Mouse (Mus musculus) intestine, postnatal 0 days (tissue): Measurements from ENCODE around the gene Mmp25. TPM values are rescaled to one million over a fixed set of nuclear protein-coding genes. Genes with fewer than 3 reads are reported as not detected.
"Not testable (repeated sequence)": the region's sequence is repeated elsewhere in the genome, so short reads cannot be mapped to it uniquely, and the experiment has no call there.

Experiments used
- ATAC-seq: fragments of 200-750 bp; cut with Nextera tagmentation; 2 replicates; pipeline ENCODE4 v1.8.0; 2017; ENCODE audit warnings: mild to moderate bottlenecking, moderate TSS enrichment, moderate library complexity
- H3K27ac ChIP-seq: fragments of 300-500 bp; sonication (generic); 2 replicates; pipeline ENCODE4 v1.5.1; 2014; ENCODE audit warnings: mild to moderate bottlenecking, low read depth, low read length, moderate library complexity
- H3K27me3 ChIP-seq: fragments of 300-500 bp; sonication (generic); replicated peaks from 2 replicates; pipeline ENCODE4 v1.6.1; 2014; ENCODE audit warnings: low read length, mixed read lengths; ENCODE audit not compliant: control insufficient read depth, insufficient read depth
- H3K36me3 ChIP-seq: fragments of 300-500 bp; sonication (generic); 2 replicates; pipeline ENCODE4 v1.6.1; 2014; ENCODE audit warnings: mild to moderate bottlenecking, moderate library complexity; ENCODE audit not compliant: control insufficient read depth, insufficient read depth
- H3K4me1 ChIP-seq: fragments of 300-500 bp; sonication (generic); replicated peaks from 2 replicates; pipeline ENCODE4 v1.6.1; 2014; ENCODE audit warnings: antibody characterized with exemption, low read length, mixed read lengths; ENCODE audit not compliant: control insufficient read depth, insufficient read depth
- H3K4me2 ChIP-seq: fragments of 300-500 bp; sonication (generic); replicated peaks from 2 replicates; pipeline ENCODE4 v1.6.1; 2014; ENCODE audit warnings: low read depth, mild to moderate bottlenecking, moderate library complexity
- H3K4me3 ChIP-seq: fragments of 300-500 bp; sonication (generic); 2 replicates; pipeline ENCODE4 v1.5.1; 2014; ENCODE audit warnings: low read depth, low read length
- H3K9ac ChIP-seq: fragments of 300-500 bp; sonication (generic); 2 replicates; pipeline ENCODE4 v1.6.1; 2014; ENCODE audit warnings: mild to moderate bottlenecking, low read depth, low read length
- H3K9me3 ChIP-seq: fragments of 300-500 bp; sonication (generic); 2 replicates; pipeline ENCODE4 v1.6.1; 2016; ENCODE audit warnings: mixed run types; ENCODE audit not compliant: control insufficient read depth
- CTCF ChIP-seq: sonication (generic); IDR thresholded peaks from 2 replicates; pipeline ENCODE4 v1.5.1; 2016; ENCODE audit warnings: low read depth, mild to moderate bottlenecking, control low read depth, antibody characterized with exemption, moderate library complexity
- WGBS: fragments of 180-500 bp; shearing (Covaris S2); extraction: QIAGEN DNeasy Blood & Tissue Kit; methylation state at CpG from one replicate; pipeline ENCODE4 v1.1.7; 2014; 5-methylcytosine and 5-hydroxymethylcytosine counted together
- polyA plus RNA-seq: library from polyadenylated mRNA; unstranded; fragments of >200 nt; fragmentation: Nextera tagmentation; extraction: Ambion mirVana; gene quantifications from 2 replicates; pipeline ENCODE4 v1.2.1, GENCODE M21; 2015

Mmp25 gene
- polyA plus RNA-seq, 1 experiment from 2014 or later: 0.13 TPM

DNA sequence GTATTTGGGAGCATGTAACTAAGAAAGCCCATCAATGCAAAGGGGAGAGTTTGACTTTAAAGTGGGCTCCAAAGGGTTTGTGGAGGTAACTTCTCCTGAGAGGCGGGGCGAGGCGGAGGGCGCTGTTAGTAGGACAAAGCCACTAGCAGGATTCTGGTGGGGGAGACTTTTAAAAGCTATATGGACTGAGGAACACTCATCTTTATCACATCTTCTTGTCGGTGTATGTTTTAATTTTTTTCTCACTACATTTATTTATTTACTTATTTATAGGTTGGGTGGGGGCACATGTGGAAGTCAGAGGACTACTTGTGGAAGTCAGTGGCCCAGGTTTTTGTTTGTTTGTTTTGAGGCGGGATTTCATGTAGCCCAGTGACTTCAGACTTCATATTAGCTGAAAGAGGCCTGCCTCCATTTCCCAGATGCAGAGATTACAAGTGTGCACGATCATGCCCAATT lies 45.4 kb downstream of the Mmp25 start:
- H3K9ac ChIP-seq: peak overlapping the region; percentile 54
- no peaks in the 10 kb centered on the region for H3K27me3 ChIP-seq
- TF ChIP-seq CTCF: no peak
- H3K27ac ChIP-seq: peak overlapping the region; percentile 81
- H3K36me3 ChIP-seq: no peaks in the 10 kb centered on the region
- H3K4me2 ChIP-seq: peak overlapping the region; percentile 86
- 20% methylated on average over 7 of the region's 7 CpGs for WGBS
- ATAC-seq: no peak
- H3K9me3 ChIP-seq: no peaks in the 10 kb centered on the region
- H3K4me1 ChIP-seq: peaks cover 4% of the 10 kb centered on the region; the same call in 1 of the 2 replicates
- H3K4me3 ChIP-seq: peak overlapping the region; percentile 53

DNA sequence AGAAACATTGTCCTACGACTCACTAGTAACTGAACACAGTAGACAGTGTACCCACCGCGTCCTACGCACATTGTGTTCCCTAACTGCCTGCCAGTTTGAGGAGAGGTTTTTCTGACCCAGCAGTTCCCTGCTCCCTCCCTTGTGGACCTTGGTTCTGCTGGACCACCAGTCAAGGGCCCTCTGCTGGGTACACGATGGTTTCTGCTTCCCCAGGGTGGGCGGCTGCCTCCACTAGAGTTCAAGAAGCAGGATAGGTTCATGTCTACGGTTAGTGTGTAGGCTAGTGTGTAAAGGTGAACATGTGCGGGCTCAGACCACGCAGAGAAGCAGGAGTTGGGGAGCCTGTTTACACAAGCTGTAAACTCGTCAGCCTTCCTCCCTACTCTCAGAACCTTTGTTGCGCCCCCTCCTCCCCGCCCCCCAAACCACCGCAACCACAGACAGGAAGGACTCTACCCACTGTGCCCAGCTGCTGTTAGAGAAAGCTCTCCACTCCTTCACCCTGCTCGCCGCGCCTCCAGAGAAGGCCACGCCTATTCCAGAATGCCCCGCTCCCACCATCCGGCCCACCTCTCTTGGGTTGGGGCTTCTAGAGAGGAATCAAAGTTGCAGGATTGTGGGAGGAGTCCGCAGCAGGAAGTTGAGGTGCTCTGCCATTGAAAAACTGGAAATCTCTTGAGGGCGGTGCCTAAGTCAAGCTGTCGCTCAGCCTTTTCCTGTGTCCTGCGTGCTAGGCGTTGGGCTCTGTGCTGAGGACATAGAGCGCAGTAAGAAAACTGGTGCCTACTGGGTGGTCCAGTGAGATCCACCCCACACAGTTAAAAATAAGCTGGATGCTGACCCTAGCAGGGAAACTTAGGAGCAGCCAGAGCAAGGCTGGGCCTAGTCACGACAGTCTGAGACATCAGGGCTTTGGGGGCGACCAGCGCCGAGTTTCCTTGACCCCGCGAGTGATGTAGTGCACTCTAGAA lies 46.2 kb downstream of the Mmp25 start, which contains the start of gene Zfp13:
Zfp13 (minus strand) TSS at position 906 of the 971 bp plus-strand sequence.
- Histone ChIP-seq H3K36me3 (no peaks in the 10 kb centered on the region), H3K4me1 (peaks cover 4% of the 10 kb centered on the region; the same call in 1 of the 2 replicates), H3K4me3 (peak within 1 kb of the TSS; percentile 53), H3K9ac (peak within 1 kb of the TSS; percentile 54), H3K27me3 (no peaks in the 10 kb centered on the region), H3K9me3 (no peaks in the 10 kb centered on the region), H3K27ac (peak within 1 kb of the TSS; percentile 81), H3K4me2 (peak within 1 kb of the TSS; percentile 86)
- no peak for TF ChIP-seq CTCF
- ATAC-seq: peak; percentile 97
- WGBS: 3% methylated on average over 31 of the region's 31 CpGs

DNA sequence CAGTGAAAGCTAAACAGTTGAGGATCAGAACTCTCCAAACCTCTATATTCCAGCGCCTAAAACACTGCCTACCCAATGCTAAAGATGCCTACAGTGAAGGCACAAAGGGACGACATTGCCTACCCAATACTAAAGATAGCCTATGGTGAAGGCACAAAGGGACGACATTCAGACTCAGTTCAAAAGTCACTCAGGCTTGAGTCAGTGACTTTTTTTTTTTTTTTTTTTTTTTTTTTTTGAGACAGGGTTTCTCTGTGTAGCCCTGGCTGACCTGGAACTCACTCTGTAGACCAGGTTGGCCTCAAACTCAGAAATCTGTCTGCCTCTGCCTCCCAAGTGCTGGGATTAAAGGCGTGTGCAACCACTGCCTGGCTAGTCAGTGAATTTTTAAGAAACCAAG lies 49.9 kb downstream of the Mmp25 start:
- not testable (repeated sequence) for ATAC-seq, H3K9me3 ChIP-seq, H3K36me3 ChIP-seq, H3K27me3 ChIP-seq, H3K4me1 ChIP-seq, H3K9ac ChIP-seq, H3K4me2 ChIP-seq, H3K27ac ChIP-seq, H3K4me3 ChIP-seq
- 77% methylated on average over 4 of the region's 4 CpGs for WGBS

DNA sequence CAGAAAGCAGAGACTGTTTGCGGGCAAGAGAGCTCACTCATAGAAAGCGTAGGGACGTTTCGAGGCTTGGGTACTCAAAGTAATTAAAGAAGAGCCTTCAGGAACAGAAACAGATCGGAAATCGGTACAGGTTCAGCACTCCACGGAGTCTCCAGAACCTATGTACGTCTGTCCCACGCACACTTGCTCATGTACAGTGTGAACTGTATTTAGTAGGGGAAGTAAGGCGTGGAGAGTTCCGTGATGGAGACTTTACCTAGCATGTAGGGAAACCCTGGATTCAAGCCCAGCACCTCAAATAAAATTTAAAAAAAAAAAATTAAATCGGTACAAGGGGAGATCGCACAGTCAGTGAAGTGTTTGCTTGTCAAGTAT lies 52.2 kb downstream of the Mmp25 start:
- H3K27ac ChIP-seq: no peak overlapping the region
- peak overlapping the region; percentile 52; the same call in 1 of the 2 replicates for H3K9ac ChIP-seq
- no peaks in the 10 kb centered on the region for H3K36me3 ChIP-seq
- peak overlapping the region; percentile 46 for H3K4me3 ChIP-seq
- H3K27me3 ChIP-seq: no peaks in the 10 kb centered on the region
- 0 out of 2 replicates have a peak, but pooled peaks cover 2% of the 10 kb centered on the region for H3K4me1 ChIP-seq
- H3K4me2 ChIP-seq: peak overlapping the region; percentile 82
- no peak for TF ChIP-seq CTCF
- peak; percentile 64 for ATAC-seq
- H3K9me3 ChIP-seq: no peaks in the 10 kb centered on the region
- 10% methylated on average over 13 of the region's 13 CpGs for WGBS

DNA sequence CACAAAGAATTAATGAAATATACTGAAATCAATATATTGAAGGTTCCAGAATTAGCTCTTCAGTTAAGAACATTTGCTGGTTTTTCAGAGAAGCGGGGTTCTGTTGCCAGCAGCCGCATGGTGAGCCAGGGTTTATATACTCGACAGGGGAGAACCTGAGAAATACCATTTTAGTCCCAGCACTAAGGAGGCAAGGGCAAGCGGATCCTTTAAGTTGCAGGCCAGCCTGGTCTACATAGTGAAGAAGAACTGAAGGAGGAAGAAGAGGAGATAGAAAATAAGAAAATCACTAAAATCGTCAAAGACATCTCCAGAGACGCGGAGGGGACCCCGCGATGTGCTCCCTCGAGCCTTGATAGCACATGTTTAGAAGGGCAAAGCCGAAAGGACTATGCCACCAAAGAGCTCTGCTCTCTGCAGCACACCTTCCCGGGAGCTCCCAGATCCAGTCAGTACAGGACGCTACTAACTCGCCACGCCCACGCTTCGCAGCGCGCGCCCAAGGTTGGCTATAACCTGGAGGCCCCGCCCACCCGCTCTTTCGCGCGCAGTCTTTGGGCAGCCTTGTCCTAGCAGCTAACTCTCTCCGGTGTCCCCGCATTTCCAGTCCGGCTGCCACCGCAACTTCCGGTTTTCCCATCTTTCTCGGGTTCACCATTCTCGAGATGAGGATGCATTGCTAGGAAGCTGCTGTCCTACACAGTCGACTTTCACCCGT lies 52.7 kb downstream of the Mmp25 start:
- peak overlapping the region; percentile 82 for H3K4me2 ChIP-seq
- H3K27me3 ChIP-seq: no peaks in the 10 kb centered on the region
- no peaks in the 10 kb centered on the region for H3K36me3 ChIP-seq
- H3K27ac ChIP-seq: no peak overlapping the region
- WGBS: 7% methylated on average over 34 of the region's 34 CpGs
- H3K4me1 ChIP-seq: 0 out of 2 replicates have a peak, but pooled peaks cover 2% of the 10 kb centered on the region
- H3K9me3 ChIP-seq: no peaks in the 10 kb centered on the region
- ATAC-seq: peak; percentile 100
- peak overlapping the region; percentile 46 for H3K4me3 ChIP-seq
- no peak for TF ChIP-seq CTCF
- peak overlapping the region; percentile 52; the same call in 1 of the 2 replicates for H3K9ac ChIP-seq

DNA sequence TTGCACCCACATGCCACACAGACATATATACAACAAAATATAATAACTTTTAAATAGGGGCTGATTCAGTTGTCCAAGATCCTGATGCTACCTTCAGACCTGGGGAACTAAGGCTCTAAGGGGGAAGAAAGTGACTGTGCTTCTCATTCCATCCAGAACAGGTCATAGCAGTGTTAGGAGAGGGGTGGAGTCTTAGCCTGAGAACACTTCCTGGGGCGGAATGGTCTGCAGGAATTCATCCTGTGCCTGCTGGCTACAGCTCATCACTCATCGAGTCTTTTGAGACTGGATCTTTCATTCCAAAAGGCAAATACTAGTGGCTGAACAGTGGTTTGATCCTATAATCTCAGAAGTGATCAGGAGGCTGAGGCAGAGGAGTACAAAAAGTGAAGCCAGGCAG lies 57.8 kb downstream of the Mmp25 start:
- WGBS: 64% methylated on average over 2 of the region's 2 CpGs
- H3K4me1 ChIP-seq: 0 out of 2 replicates have a peak, but pooled peaks cover 2% of the 10 kb centered on the region
- no peak for ATAC-seq

More for the DNA sequence above, 57.8 kb downstream of the Mmp25 start:
- H3K36me3 ChIP-seq: no peaks in the 10 kb centered on the region
- no peak overlapping the region for H3K4me3 ChIP-seq
- no peak for TF ChIP-seq CTCF
- H3K27ac ChIP-seq: no peak overlapping the region
- H3K27me3 ChIP-seq: no peaks in the 10 kb centered on the region
- no peak overlapping the region for H3K4me2 ChIP-seq
- no peak overlapping the region for H3K9ac ChIP-seq
- no peaks in the 10 kb centered on the region for H3K9me3 ChIP-seq
